Mouse (Mus musculus): ENCODE measurements around the gene Taok1. TPM values are rescaled to one million over a fixed set of nuclear protein-coding genes. Genes with fewer than 3 reads are reported as not detected.

The Taok1 gene
- polyA plus RNA-seq, 1 experiment from 2014 or later: 18.5 TPM

DNA sequence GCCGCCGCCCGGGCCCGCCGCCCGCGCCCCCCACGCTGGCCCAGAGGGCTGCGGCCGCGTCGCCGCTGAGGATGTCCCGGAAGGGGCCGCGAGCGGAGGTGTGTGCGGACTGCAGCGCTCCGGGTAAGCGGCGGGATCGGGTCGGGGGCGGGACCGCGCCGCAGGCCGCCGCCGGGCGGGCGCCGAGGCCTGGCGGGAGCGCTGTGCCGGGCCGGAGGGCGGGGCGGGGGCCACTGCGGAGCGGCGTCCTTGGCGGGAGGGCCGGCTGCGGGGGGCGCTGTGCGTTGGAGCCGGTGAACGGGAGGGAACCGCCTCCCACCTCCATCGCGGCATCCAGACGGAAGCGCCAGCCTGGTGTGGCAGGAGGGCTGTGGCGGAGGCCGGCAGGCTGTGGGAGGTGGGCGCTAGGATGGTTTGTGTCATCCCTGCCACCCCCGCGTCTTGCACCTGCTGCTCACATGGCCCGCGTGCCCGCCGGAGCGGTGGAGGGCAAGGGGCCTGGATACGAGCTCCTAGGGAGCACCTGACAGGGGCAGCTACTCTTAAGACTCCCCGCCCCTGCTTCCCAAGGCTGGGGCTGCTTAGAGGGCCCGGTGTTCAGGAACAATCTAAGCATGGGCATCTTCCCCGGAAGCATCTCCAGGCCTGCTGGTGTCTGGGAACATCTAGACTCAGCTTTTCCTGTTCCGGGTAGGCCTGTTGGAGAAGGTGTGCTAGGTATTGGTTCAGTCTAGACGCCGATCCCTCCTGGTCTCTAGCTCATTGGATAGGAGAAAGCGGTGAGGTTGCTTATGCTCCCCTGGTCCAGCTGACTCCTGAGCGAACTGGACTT, 113.9 kb downstream of the Taok1 start, which contains the start of gene Git1:
TSS of gene Git1 (plus strand) at position 51 of the 832 bp plus-strand sequence.
- no peaks in the 10 kb centered on the region for H3K27me3 ChIP-seq (replicated peaks)
- ATAC-seq (ENCODE audit: low FRiP score, low read depth): no peak
- no peaks in the 10 kb centered on the region for H3K9me3 ChIP-seq
- WGBS: 2% methylated on average over 65 of the region's 74 CpGs
- peaks cover under 1% of the 10 kb centered on the region for H3K36me3 ChIP-seq
- peak within 1 kb of the TSS; percentile 95 for H3K9ac ChIP-seq
- peak within 1 kb of the TSS; percentile 92 for H3K4me2 ChIP-seq (replicated peaks)
- peaks cover 57% of the 10 kb centered on the region for H3K4me1 ChIP-seq
- peak within 1 kb of the TSS; percentile 97 for H3K4me3 ChIP-seq
- H3K27ac ChIP-seq: peak within 1 kb of the TSS; percentile 82; the same call in 1 of the 2 replicates

DNA sequence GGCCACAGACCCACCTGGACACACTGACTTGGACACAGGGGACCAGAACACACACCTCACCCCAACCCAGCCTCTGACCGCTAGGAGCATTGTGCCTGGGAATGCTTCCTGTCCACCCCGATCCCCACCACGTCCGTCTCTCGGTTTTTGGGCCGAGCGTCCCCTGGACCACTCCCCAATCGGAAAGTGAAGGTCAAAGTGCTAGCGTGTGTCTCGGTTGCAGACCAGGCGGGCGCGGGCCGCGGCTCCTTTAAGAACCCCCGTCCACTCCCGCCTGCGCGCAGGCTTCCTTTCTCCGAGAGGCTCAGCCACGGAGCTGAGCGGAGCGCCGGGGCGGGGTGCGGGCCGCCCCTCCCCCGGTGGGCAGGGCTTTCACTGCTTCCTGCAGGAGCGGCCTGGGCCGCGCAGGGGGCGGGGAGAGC, 114.7 kb downstream of the Taok1 start:
- Histone ChIP-seq H3K36me3 (no peaks in the 10 kb centered on the region), H3K9ac (peak overlapping the region; percentile 57), H3K4me3 (peak overlapping the region; percentile 97), H3K4me1 (peaks cover 61% of the 10 kb centered on the region), H3K27me3 (replicated peaks) (no peaks in the 10 kb centered on the region), H3K9me3 (no peaks in the 10 kb centered on the region), H3K27ac (no peak overlapping the region), H3K4me2 (replicated peaks) (peak overlapping the region; percentile 68)
- ATAC-seq (ENCODE audit: low FRiP score, low read depth): peak; percentile 30; the same call in 1 of the 2 replicates
- under 1% methylated on average over 31 of the region's 32 CpGs for WGBS

DNA sequence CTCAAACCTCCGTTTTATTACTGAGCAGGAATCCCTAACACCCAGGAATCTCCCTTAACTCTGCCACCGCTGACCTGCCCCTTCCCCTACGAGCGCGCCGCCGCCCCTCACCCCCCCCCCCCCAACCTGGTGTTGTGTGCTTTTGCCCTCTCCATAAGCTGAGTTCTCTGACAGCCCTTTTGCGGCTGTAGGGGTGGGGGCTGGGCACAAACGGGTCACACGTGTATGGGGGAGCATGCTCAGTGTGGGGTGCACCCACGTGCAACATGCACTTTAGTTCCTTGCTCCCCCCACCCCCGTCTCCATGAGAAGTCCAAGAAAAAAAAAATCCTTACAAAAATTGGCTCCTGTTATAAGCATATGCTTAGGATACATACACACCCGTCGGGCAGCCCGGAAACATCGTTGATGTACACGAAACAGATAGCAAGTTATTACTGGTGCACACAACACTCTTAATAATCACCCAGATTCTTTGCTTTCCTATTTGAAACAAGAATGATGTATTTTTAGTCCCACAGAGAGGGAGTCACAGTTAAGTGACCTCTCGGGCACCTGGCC, 115.2 kb downstream of the Taok1 start:
- Histone ChIP-seq H3K9me3 (no peaks in the 10 kb centered on the region), H3K4me1 (peaks cover 62% of the 10 kb centered on the region), H3K4me3 (peak overlapping the region; percentile 97), H3K36me3 (no peaks in the 10 kb centered on the region), H3K27me3 (replicated peaks) (no peaks in the 10 kb centered on the region), H3K4me2 (replicated peaks) (peak overlapping the region; percentile 68), H3K9ac (peak overlapping the region; percentile 57; the same call in 1 of the 2 replicates), H3K27ac (no peak overlapping the region)
- ATAC-seq (ENCODE audit: low FRiP score, low read depth): no peak
- under 1% methylated on average over 16 of the region's 18 CpGs for WGBS

DNA sequence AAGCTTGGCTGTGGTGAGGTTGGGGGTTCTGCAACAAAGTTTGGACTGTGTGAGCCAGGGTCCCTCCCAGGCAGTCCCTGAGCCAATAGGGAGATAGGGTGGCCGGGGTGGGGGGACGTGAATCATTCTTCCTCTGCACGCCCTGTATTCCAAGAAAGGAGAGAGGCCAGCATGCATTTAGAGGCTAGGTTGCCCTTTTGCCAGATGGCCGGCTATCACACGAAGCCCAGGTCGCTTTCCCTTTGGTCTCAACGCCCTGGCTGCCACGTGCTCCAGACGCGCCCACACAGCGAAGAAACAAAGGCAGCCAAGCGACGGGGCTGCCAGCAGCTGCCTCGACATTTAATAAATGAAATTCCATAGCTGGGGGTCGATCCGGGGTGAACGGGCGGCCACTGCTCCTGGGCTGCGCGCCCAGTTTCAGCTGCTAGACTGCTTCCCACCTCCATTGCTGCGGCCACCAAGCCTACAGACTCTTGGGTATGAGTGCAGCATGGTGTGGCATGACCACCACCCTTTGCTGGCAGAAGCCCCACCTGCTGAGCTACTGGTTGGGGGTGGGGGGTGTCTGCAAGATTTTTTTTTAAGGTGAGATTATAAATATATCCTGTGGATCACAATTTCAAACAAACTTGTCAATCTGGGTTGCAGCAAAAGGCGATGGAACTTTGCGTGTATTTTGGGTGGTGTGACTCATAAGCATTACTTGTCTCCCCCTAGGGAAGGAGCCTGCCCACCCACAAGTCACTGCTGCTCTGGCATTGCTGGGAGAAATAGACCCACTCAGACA, 115.9 kb downstream of the Taok1 start:
- H3K9ac ChIP-seq: peak overlapping the region; percentile 57
- ATAC-seq (ENCODE audit: low FRiP score, low read depth): peak; percentile 61
- H3K9me3 ChIP-seq: no peaks in the 10 kb centered on the region
- H3K4me1 ChIP-seq: peaks cover 66% of the 10 kb centered on the region
- no peaks in the 10 kb centered on the region for H3K27me3 ChIP-seq (replicated peaks)
- H3K4me2 ChIP-seq (replicated peaks): peak overlapping the region; percentile 68
- H3K4me3 ChIP-seq: peak overlapping the region; percentile 97
- WGBS: under 1% methylated on average over 23 of the region's 23 CpGs
- no peaks in the 10 kb centered on the region for H3K36me3 ChIP-seq
- H3K27ac ChIP-seq: peak overlapping the region; percentile 57; the same call in 1 of the 2 replicates

DNA sequence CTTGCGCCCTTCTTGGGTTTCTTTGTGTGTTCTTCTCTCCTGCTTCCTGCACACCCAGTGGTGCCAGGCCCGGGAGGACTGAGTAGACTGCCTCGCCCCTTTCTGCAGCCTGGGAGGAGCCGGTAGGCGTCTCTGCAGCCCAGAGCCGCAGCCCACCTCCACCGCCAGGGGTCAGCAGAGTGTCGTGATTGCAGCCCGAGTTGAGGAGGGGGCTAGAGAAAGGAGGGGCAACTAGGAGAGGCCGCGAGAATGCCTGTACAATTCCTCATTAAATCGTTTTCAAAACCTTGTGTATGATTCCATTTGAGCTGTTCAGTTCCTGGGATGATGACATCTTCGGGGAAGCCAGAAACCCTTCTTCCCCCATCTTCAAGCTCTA, 116.5 kb downstream of the Taok1 start:
- Histone ChIP-seq H3K27ac (peak overlapping the region; percentile 57; the same call in 1 of the 2 replicates), H3K9ac (peak overlapping the region; percentile 57), H3K4me2 (replicated peaks) (peak overlapping the region; percentile 68), H3K27me3 (replicated peaks) (no peaks in the 10 kb centered on the region), H3K9me3 (no peaks in the 10 kb centered on the region), H3K4me1 (peaks cover 72% of the 10 kb centered on the region), H3K4me3 (peak overlapping the region; percentile 33), H3K36me3 (no peaks in the 10 kb centered on the region)
- WGBS: under 1% methylated on average over 13 of the region's 13 CpGs
- ATAC-seq (ENCODE audit: low FRiP score, low read depth): peak; percentile 70

DNA sequence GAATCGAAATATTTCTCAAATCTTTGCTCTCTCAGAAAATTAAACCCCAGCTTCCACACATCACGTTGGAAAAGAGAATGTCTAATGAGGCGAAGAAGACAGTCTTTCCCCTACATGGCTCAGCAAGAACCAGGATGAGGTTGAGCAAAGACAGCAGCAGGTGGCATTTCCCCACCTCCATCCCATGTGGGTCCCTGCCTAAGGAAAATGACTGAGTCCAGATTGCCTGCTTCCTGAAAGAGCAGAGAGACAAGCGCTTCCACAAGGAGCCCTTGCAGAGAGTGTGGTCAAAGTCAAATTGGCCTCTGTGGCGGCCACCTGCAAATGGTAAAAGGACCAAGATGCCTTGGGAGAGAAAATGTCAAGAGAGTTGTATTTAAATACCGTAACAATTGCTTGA, 117.2 kb downstream of the Taok1 start:
- ATAC-seq (ENCODE audit: low FRiP score, low read depth): no peak
- H3K27me3 ChIP-seq (replicated peaks): no peaks in the 10 kb centered on the region
- peak overlapping the region; percentile 68 for H3K4me2 ChIP-seq (replicated peaks)
- H3K27ac ChIP-seq: no peak overlapping the region
- H3K4me1 ChIP-seq: peaks cover 74% of the 10 kb centered on the region
- H3K9ac ChIP-seq: peak overlapping the region; percentile 93
- H3K36me3 ChIP-seq: no peaks in the 10 kb centered on the region
- H3K4me3 ChIP-seq: peak overlapping the region; percentile 79; the same call in 1 of the 2 replicates
- H3K9me3 ChIP-seq: no peaks in the 10 kb centered on the region
- 69% methylated on average over 6 of the region's 6 CpGs for WGBS

DNA sequence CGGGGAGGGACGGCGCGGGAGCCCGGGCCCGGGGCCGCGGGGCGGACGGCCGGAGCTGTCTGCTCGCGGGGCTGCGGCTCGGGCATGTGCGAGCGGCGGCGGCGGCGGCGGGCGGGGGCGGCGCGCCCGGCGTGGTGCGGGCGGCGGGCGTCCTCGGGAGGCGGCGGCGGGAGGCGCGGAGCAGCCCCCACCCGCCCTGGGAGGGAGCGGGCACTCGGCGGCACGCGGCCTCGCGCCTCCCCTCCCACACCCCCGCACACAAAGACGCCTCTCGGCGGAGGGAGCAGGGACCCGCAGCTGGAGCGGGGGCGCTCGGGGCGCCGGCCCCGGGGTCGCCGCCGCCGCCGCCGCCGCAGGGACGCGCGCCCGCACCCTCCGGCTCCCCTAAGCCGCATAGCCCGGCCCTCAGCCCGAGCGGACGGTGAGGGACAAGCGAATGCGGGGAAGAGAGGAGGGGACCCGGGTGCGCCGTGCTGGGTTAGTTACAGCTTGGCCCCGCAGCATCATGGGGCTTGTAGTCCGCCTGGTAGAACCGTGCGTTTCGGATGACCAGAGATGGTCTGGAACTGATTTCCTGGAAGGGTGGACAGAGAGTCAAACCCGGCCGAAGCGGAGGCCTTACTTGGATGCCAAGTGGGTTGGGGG, 117.9 kb downstream of the Taok1 start, which contains the start of gene Ankrd13b:
TSS of gene Ankrd13b (minus strand) at position 88 of the 645 bp plus-strand sequence.
- under 1% methylated on average over 61 of the region's 87 CpGs for WGBS
- H3K9ac ChIP-seq: peak within 1 kb of the TSS; percentile 93
- peaks cover 75% of the 10 kb centered on the region for H3K4me1 ChIP-seq
- peak within 1 kb of the TSS; percentile 79 for H3K4me3 ChIP-seq
- no peaks in the 10 kb centered on the region for H3K36me3 ChIP-seq
- H3K9me3 ChIP-seq: no peaks in the 10 kb centered on the region
- peak within 1 kb of the TSS; percentile 72; the same call in 1 of the 2 replicates for H3K27ac ChIP-seq
- peak within 1 kb of the TSS; percentile 68 for H3K4me2 ChIP-seq (replicated peaks)
- no peaks in the 10 kb centered on the region for H3K27me3 ChIP-seq (replicated peaks)
- peak; percentile 60 for ATAC-seq (ENCODE audit: low FRiP score, low read depth)

DNA sequence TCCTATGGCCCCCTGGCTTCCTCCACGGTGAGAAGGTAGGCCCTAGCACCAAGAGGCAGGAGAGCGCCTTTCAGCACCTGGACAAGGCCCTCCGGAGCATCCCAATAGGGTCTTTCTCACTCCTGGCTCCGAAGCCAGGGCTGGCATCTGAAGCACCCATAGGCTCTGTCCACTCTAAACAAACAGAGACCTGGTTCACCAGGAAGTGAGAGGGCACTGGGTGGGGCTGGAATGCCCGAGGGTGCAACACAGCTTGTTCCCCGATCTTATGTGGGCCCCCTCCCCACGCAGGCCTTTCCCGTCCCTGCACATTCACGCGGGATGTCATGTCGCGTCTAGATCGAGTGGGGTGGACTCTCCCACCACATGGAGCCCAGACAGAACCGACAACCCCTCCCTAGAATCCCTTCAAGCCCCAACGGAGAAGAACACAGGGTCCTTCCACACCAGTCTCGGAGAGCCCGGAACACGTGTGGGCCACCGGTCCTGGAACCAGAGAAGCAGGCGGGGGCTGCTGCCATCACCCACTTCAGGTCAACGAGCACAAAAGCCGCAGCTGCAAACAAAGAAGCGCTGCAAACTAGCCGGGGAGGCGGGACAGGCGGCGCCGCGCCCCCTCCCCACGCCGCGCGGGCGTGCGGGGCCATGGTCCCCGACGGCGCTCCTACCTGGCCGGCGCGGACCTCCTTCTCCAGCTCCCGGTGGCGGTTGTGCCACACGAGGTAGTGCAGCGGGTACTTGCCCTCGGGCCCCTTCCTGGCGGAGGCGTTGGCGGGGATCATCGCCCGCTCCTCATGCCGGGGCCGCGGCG, 118.6 kb downstream of the Taok1 start:
- Histone ChIP-seq H3K36me3 (no peaks in the 10 kb centered on the region; the same call in 1 of the 2 replicates), H3K9ac (peak overlapping the region; percentile 93), H3K27me3 (replicated peaks) (no peaks in the 10 kb centered on the region), H3K4me3 (peak overlapping the region; percentile 79), H3K4me1 (peaks cover 72% of the 10 kb centered on the region), H3K27ac (no peak overlapping the region; the same call in 1 of the 2 replicates), H3K4me2 (replicated peaks) (peak overlapping the region; percentile 68), H3K9me3 (no peaks in the 10 kb centered on the region)
- 2% methylated on average over 53 of the region's 55 CpGs for WGBS
- ATAC-seq (ENCODE audit: low FRiP score, low read depth): no peak

DNA sequence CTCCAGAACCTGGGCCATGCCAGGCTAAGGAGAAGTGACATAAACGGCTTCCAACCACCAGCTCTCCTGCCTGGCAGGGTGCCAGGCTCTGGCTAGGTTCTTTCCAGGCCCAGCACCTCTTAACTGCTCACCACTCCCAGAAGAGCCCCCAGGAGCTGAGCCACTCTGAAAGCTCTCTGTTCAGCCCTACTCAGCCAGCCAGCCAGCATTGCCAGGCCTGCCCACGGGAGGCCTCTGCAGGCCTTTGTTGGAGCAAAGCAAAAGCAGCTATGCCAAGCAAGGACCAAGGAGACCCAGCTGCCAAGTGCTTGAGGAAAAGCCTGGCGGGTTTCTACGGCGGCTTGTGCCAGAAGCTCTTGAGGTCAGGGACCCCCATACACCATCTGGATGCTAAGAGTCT, 120.8 kb downstream of the Taok1 start:
- H3K4me2 ChIP-seq (replicated peaks): peak overlapping the region; percentile 68

DNA sequence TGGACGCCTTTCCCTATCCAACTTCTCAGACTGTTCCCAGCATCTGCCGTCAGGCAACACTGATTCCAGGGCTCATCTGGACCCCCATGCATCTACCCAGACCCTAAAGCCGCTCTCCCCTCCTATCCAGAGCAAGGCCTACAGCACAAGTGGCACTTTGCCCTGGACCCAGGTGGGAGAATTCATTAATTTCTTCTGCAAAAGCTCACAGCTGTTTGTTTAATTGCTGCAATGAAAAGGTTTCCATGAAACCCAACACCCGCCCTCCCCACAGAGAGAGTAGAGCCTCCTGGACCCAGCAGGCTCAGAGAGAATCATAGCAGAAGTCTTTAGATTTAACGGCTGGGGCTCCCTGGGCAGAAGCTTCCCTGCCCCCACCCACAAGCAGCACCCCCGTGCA, 122.4 kb downstream of the Taok1 start:
- peak overlapping the region; percentile 68 for H3K4me2 ChIP-seq (replicated peaks)
- no peaks in the 10 kb centered on the region for H3K9me3 ChIP-seq
- 30% methylated on average over 6 of the region's 6 CpGs for WGBS
- no peak for ATAC-seq (ENCODE audit: low FRiP score, low read depth)
- no peaks in the 10 kb centered on the region; the same call in 1 of the 2 replicates for H3K36me3 ChIP-seq
- H3K27ac ChIP-seq: 0 out of 2 replicates have a peak overlapping the region, but pooled peaks have one; percentile 37
- no peak overlapping the region for H3K4me3 ChIP-seq
- peaks cover 62% of the 10 kb centered on the region for H3K4me1 ChIP-seq
- H3K9ac ChIP-seq: no peak overlapping the region
- H3K27me3 ChIP-seq (replicated peaks): no peaks in the 10 kb centered on the region

More for the DNA sequence above, 120.8 kb downstream of the Taok1 start:
- H3K27me3 ChIP-seq (replicated peaks): no peaks in the 10 kb centered on the region
- ATAC-seq (ENCODE audit: low FRiP score, low read depth): no peak
- H3K27ac ChIP-seq: peak overlapping the region; percentile 32
- WGBS: 61% methylated on average over 5 of the region's 5 CpGs
- no peaks in the 10 kb centered on the region for H3K9me3 ChIP-seq
- H3K4me3 ChIP-seq: 0 out of 2 replicates have a peak overlapping the region, but pooled peaks have one; percentile 7
- H3K36me3 ChIP-seq: no peaks in the 10 kb centered on the region; the same call in 1 of the 2 replicates
- peaks cover 72% of the 10 kb centered on the region for H3K4me1 ChIP-seq
- H3K9ac ChIP-seq: peak overlapping the region; percentile 45
